Mouse (Mus musculus): ENCODE data around the gene Spg20.

The Spg20 gene

DNA sequence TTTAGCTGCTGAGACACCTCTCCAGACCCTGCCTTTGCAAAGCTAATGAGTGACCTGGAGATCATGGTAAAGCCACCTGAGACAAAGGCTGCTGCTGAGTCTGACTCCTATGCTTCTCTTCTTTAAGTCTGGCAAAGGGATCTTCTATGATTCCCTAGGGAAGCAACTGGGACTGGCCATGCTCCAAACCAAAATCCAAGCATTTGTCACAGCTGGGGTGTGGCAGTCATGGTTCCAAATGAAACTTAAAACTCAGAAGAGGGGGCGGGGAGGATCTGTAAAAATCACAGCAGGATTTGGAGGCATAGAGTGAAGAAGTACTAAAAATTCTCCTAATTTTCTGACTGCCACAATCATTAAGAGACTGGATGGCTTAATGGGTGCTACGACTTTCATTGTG, 14.7 kb upstream of the Spg20 start:
- 76% methylated on average over 2 of the region's 2 CpGs for WGBS

DNA sequence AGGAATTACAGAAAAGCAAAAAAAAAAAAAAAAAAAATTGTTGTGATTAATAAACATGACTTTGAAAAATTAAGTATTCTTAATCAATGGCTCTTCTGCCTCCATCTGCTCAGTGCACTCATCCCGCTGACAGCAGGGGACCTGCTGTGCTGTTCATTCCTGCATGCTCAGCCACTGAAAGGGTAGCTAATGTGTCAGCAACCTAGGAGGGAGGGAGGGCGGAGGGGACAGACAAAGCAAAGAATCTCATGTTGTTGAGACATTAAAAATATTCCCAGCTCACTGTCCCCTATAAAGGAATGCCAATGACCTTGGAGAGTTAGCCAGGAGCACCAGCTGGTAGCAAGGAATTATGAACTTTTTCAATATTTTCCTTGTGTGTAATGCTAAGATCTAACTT, 13.9 kb upstream of the Spg20 start:
- 75% methylated on average over 2 of the region's 2 CpGs for WGBS

DNA sequence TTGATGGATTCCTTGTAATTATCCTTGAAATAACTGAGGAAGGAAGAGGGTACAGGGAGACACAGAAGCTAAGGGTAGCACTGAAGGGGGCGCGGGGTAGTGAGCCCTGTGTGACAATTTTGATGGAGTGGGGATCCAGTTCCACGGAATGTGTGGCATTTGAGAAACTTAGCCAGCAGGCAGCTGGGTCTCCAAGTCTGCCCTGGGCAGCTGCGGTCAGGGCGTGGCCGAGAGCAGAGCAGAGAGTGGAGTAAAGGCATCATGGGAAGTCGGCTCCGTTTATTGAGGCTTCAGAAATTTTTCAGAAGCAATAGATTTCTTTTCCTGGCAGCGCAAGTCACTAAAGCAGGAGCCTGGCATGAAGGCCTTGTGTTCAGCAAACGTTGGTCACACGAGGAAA, 12.9 kb upstream of the Spg20 start:
- WGBS: 85% methylated on average over 11 of the region's 11 CpGs

DNA sequence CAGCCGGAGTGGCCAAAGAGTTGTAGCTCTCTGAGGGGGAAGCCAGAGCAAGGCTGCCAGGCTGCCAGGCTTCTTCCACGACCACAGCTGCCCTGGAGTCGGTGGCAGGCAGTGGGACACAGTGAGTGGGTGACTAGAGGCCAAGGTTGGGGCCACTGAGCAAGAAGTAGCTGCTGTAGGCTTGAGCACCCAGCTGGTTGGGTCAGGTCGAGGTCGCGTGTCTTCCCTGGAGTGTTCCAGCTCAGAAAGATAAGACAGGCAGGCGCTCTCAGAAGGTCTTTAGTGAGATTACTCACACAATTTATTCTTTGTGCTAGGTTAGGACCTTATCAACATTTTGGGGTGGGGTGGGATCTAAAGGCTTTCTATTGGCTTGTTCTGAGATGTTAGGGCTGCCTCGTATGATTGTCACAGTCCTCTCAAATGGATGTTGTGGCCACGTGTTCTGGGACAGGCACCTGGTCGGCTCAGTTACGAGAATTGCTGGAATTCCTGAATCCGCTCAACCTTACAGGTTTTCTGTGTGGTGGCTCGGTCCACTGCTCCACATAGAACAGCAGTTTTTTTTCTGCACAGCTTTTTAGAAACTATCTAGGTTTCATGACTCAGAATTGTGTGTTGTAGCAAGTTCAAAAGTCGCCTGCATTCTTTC, 6.4 kb upstream of the Spg20 start:
- 90% methylated on average over 14 of the region's 14 CpGs for WGBS

DNA sequence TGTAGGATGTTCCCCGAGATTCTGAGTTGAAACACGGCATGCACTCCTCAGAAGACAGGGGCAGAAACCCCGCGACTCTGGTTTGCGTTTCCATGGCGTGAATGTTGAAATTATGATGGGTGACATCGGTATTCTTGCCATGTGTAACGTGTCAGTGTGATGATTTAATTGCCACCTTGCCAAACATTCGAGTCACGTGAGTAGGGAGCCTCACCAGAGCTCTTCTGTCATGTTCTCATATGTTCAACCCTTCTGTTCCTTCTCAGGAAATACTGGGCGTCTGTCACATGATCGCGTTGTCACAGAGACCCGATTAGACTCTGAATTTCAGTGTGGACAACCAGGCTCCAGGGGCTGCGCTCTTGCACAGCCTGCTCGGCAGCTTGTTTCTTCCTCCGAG, 5.9 kb upstream of the Spg20 start:
- WGBS: 71% methylated on average over 17 of the region's 17 CpGs

- WGBS: 89% methylated on average over 4 of the region's 4 CpGs
Measured at GRCm38 (mm10) chr3:55109097-55109496, 2.8 kb upstream of the Spg20 start.

DNA sequence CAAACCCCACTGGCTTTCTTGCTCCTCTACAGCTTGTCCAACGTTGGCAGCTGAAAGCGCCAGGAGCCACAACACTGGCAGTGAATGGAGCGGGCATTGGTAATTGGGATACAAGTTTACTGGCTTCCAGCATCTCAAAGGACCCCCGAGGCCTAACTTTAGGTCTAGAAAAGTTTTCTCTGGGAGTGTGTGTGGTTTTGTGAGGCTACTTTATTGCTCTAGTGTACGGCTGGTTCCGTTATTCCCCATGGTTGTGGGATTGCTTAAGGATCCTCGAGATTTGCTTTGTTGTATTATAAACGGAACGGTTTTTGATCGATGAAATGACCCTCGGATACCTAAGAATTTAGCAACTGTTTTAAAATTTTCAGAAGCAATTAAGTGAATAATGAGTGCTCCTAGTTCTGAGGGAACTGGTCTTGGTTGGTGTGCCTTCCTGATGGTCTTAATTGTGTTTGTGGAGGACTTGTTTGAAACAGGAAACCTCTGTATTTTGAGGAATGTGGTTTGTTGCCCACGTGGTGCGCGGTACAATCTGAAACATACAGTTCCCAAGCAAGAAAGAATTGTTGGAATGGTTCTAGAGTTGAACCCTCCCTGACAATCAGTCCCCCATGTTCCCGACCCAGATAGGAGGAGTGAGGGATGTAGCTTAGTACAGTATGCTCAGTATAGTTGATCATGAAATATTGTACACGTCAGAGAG, 955 bp downstream of the Spg20 start:
- 13% methylated on average over 16 of the region's 16 CpGs for WGBS

GRCm38 (mm10) chr3:55114313-55115065, 2.6 kb downstream of the Spg20 start:
- WGBS: 63% methylated on average over 7 of the region's 7 CpGs

GRCm38 (mm10) chr3:55115071-55115470, 3.2 kb downstream of the Spg20 start:
- WGBS: 66% methylated on average over 1 of the region's 1 CpGs

DNA sequence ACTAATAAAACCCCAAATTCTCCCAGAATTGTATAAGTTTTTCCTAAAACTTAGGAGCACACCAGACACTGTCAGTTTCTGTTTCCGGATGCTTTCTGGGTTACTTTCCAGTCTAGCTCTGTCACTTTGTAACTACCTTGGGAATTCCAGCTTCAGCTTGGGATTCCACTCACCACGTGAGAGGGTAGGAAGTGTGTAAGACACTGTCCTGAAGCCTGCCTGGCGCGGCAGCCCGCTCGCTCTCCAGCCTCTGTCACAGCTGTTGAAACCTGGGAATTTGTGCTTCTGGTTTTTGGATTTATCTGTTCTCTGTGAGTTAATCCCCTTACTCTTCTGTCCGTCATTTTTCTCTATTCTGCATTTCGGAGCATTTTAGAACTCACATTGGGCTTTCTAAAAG, 4.1 kb downstream of the Spg20 start:
- 89% methylated on average over 8 of the region's 8 CpGs for WGBS

DNA sequence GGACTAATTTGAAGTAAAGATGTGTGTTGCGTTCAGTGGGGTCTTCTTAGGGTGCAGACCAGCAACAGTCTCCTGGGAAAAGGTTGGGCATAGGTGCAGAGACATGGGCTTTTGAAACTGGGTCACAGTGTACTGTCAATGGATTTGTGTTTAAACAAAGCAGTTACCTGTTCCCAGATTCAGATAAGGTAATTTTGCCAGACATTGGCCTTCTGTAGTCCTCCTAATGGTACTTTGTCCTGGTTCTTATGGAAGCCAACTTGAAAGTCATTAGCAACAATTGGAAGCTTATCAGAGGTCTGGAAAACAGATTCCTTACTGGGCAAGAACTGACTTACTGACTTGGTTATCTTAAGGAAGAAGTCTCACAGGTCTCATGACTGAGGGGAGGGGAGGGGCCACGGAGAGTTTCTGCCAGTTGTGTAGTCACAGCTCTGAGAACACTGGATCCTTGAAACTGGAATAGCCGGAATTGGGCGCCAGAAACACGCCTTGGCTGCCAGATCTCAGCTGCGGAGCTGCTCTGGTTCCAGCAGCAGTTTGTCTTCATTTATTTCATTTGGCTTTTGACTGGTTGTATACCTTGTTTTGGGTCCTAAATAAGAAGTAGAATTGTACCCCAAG, 7.5 kb downstream of the Spg20 start:
- 63% methylated on average over 6 of the region's 6 CpGs for WGBS

DNA sequence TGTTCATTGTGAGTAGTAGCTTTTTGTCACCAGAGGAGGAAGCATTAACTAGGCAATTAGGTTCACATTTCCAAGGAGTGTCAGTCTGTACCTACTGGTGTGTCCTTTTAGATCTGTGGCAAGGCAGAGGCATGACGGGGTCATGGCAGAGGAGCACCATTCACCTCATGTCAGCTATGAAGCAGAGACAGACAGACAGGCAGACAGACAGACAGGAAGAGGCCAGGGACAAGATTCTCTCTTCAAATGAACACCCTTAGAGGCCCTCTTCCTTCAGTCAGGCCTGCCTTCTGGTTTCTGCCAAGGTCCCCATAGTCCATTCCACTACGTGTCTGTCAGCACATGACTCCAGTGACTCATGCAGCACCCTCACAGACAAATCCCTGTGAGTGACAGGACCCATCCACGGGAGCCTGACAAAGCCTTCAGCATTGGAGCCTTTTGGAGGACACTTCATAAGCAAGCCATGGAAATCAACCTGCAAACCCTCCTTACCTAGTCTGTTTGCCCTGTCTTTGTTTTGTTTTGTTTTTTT, 10.5 kb downstream of the Spg20 start:
- 80% methylated on average over 3 of the region's 3 CpGs for WGBS

DNA sequence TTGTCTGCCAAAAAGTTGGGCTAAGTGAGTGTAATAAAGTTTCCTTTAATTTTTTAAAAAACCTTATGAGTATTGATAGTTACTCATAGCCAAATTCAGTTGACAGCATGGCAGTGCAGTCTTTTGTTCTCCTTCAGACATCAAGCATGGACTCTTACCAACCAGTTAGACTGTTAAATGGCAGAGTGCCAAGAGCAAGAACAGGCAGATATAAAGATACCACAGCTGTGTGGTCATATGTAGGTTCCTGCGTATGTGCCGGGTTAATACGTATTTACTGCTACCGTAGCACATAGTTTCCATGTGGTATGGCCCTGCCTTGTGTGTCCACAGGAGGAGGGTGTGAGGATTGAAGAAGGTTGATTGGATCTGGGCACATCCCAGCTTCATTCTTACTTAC, 11.2 kb downstream of the Spg20 start:
- 92% methylated on average over 4 of the region's 4 CpGs for WGBS

DNA sequence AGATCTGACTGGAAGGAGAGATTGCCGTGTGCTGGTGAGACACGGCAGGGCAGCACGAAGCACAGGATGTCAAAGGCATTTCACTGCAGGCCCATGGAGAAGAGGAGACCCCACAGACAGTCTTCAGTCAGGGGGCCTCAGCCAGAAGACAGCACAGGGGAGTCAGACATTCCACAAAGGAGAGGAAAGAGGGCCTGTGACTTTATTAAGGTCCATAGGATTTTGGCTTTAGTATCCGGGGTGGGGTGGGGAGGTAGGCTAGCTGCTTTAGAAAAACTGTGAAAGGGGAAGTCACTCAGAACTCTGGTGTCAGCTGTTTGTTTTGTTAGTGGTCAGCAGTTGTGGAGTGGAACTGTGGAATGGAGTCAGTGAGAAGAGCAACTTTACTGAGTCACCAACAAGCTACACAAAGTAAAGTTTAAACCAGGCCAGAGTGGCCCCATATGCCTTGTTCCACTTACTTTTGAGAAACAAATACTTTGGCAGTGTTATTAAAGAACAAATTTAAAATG, 17.3 kb downstream of the Spg20 start:
- WGBS: 86% methylated on average over 4 of the region's 4 CpGs

- WGBS: 93% methylated on average over 6 of the region's 6 CpGs
Measured at GRCm38 (mm10) chr3:55131576-55132233, 19.8 kb downstream of the Spg20 start.

DNA sequence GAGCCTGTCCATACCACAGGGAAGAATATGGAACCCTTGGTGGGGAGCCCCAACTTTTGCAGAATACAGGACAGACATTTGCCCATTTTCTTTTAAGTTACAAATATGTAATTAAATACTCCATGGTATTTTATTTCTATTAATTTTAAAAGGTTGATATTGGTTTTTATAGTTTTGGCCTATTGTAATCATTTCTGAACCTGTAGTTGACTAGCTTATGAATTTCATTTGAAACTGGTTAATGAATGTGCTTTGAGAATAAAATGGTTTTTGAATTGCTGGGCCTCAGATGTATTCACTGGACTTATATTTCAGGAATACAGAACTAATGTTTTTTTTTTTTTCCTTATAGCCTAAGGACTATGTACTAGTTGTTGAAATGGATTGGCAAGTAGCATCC, 25.1 kb downstream of the Spg20 start, which contains the start of gene Ccdc169:
Gene Ccdc169 (plus strand): TSS at position 301 of the 400 bp plus-strand sequence.

GRCm38 (mm10) chr3:55139837-55140236, 27.9 kb downstream of the Spg20 start:
- 94% methylated on average over 12 of the region's 12 CpGs for WGBS

- 85% methylated on average over 2 of the region's 2 CpGs for WGBS
Measured at GRCm38 (mm10) chr3:55141401-55141800, 29.5 kb downstream of the Spg20 start.

DNA sequence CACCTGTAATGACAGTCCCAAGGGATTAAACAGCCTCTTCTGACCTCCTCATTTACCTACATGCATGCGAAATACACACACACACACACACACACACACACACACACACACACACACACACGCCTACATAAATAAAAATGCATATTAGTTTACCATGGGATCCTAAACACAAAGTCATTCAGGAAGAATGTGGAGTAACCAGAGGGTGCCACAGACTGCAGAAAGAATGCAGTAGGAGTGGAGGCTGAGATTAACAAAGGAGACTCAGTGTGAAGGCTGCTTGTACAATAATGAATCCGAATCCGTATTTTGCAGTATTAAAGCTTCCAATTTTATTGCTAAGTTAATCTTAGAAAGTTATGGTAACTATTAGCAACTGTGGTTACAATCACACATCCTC, 33.0 kb downstream of the Spg20 start:
- WGBS: 74% methylated on average over 4 of the region's 4 CpGs

- WGBS: 84% methylated on average over 6 of the region's 6 CpGs
Measured at GRCm38 (mm10) chr3:55146441-55146840, 34.5 kb downstream of the Spg20 start.

GRCm38 (mm10) chr3:55147156-55147555, 35.2 kb downstream of the Spg20 start:
- WGBS: 80% methylated on average over 2 of the region's 2 CpGs

Data from cerebral cortex, adult 2 months (tissue).